Mouse (Mus musculus): ENCODE data around the gene Nin. TPM values are rescaled to one million over a fixed set of nuclear protein-coding genes. Genes with fewer than 3 reads are reported as not detected.
A peak's percentile ranks its signal among the peaks of the same experiment; 100 is the strongest.

Nin gene
- total and polyA plus RNA-seq, 3 experiments, result 48.4 to 49.1 TPM; not detected in 1

DNA sequence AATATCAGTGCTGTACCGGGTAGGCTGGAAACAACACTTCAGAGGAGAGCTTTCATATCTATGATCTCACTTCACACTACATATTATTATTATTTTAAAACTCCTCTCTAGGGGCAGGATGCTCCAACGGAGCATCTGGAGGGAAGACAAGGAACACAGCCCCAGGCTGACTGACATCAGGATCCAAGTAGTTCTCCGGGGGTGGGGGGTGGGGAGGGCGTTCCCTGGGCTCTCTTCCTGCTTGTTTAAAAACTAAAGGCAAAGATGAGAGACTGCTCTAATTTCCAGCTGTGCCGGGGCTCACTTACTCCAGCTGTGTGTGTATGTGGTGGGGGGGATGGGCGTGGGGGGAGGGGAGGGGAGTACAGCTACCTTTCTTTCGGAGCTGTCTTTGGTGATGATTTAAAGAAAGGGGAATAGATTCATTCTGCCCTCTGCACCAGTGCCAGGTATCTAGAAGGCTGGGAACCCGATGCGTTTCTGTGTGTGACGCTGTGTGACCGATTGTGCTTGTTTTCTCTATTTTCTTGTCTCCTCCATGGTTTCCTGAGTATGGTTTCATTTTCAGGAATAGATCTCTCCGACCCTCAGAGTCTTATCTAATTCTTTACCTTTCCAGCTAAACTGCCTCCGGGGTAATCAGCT lies 34.6 kb upstream of the Nin start:
- H3K27ac ChIP-seq (ENCODE audit: control insufficient read depth, low read depth, low read length), result no peak overlapping the region
- H3K27me3 ChIP-seq (ENCODE audit: control insufficient read depth in 1 of 2, insufficient read depth in 2 of 2, low read length in 2 of 2), result no peaks in the 10 kb centered on the region
- peak overlapping the region in 1 of 2 experiments; percentile 42; a peak in 2 of 4 replicates for H3K4me3 ChIP-seq (ENCODE audit: control insufficient read depth in 1 of 2, insufficient read depth in 1 of 2, low read depth in 2 of 2, low read length in 2 of 2)
- no peak overlapping the region for H3K9ac ChIP-seq (ENCODE audit: control insufficient read depth, low read depth, low read length, poor library complexity, severe bottlenecking)
- H3K79me2 ChIP-seq (ENCODE audit: control insufficient read depth, insufficient read depth, low read length, poor library complexity), result no peaks in the 10 kb centered on the region
- no peaks in the 10 kb centered on the region for H3K36me3 ChIP-seq (ENCODE audit: control insufficient read depth in 1 of 2, insufficient read depth in 2 of 2, low read length in 2 of 2)
- no peak for TF ChIP-seq POLR2AphosphoS5 (IDR thresholded peaks at IDR 0.05; ENCODE audit: borderline replicate concordance, low read depth, low read length)
- H3K4me1 ChIP-seq (ENCODE audit: control insufficient read depth in 1 of 2, insufficient read depth in 2 of 2, low read length in 2 of 2), result peaks cover 0 to 5% of the 10 kb centered on the region in 2 experiments; a peak in 2 of 4 replicates
- DNase-seq (ENCODE audit: low read depth, low spot score), result no peak
- no peaks in the 10 kb centered on the region for H3K9me3 ChIP-seq (replicated peaks; ENCODE audit: insufficient read depth, low read length)

- Histone ChIP-seq H3K4me1 (ENCODE audit: control insufficient read depth in 1 of 2, insufficient read depth in 2 of 2, low read length in 2 of 2) (peaks cover 6 to 17% of the 10 kb centered on the region in 2 experiments), H3K9ac (ENCODE audit: control insufficient read depth, low read depth, low read length, poor library complexity, severe bottlenecking) (no peak overlapping the region), H3K27ac (ENCODE audit: control insufficient read depth, low read depth, low read length) (no peak overlapping the region), H3K36me3 (ENCODE audit: control insufficient read depth in 1 of 2, insufficient read depth in 2 of 2, low read length in 2 of 2) (peaks cover 0 to 6% of the 10 kb centered on the region in 2 experiments; a peak in 2 of 4 replicates), H3K4me3 (ENCODE audit: control insufficient read depth in 1 of 2, insufficient read depth in 1 of 2, low read depth in 2 of 2, low read length in 2 of 2) (no peak overlapping the region), H3K79me2 (ENCODE audit: control insufficient read depth, insufficient read depth, low read length, poor library complexity) (no peaks in the 10 kb centered on the region), H3K27me3 (ENCODE audit: control insufficient read depth in 1 of 2, insufficient read depth in 2 of 2, low read length in 2 of 2) (no peaks in the 10 kb centered on the region), H3K9me3 (replicated peaks; ENCODE audit: insufficient read depth, low read length) (no peaks in the 10 kb centered on the region)
- DNase-seq (ENCODE audit: low read depth, low spot score), result no peak
- TF ChIP-seq NRF1 (IDR thresholded peaks at IDR 0.05; ENCODE audit: insufficient read depth, low read depth, low read length, poor library complexity, severe bottlenecking) (no peak), POLR2AphosphoS2 (IDR thresholded peaks at IDR 0.05; ENCODE audit: low read length) (no peak), EP300 (IDR thresholded peaks at IDR 0.05; ENCODE audit: low read depth in 1 of 2, low read length in 2 of 2) (no peak), SIN3A (IDR thresholded peaks at IDR 0.05; ENCODE audit: low read length) (no peak)
These were observed 32.1 kb upstream of the Nin start for GRCm38 (mm10) chr12:70145586-70145985.

- Histone ChIP-seq H3K4me3 (ENCODE audit: control insufficient read depth in 1 of 2, insufficient read depth in 1 of 2, low read depth in 2 of 2, low read length in 2 of 2) (peak overlapping the region in 1 of 2 experiments; percentile 14; a peak in 1 of 4 replicates), H3K4me1 (ENCODE audit: control insufficient read depth in 1 of 2, insufficient read depth in 2 of 2, low read length in 2 of 2) (peaks cover 10 to 22% of the 10 kb centered on the region in 2 experiments), H3K9me3 (replicated peaks; ENCODE audit: insufficient read depth, low read length) (no peaks in the 10 kb centered on the region), H3K9ac (ENCODE audit: control insufficient read depth, low read depth, low read length, poor library complexity, severe bottlenecking) (peak overlapping the region; percentile 27; the same call in 1 of the 2 replicates), H3K27me3 (ENCODE audit: control insufficient read depth in 1 of 2, insufficient read depth in 2 of 2, low read length in 2 of 2) (no peaks in the 10 kb centered on the region), H3K79me2 (ENCODE audit: control insufficient read depth, insufficient read depth, low read length, poor library complexity) (no peaks in the 10 kb centered on the region), H3K27ac (ENCODE audit: control insufficient read depth, low read depth, low read length) (no peak overlapping the region), H3K36me3 (ENCODE audit: control insufficient read depth in 1 of 2, insufficient read depth in 2 of 2, low read length in 2 of 2) (peaks cover 0 to 12% of the 10 kb centered on the region in 2 experiments; a peak in 2 of 4 replicates)
- DNase-seq (ENCODE audit: low read depth, low spot score), result peak; percentile 82
- TF ChIP-seq UBTF (IDR thresholded peaks at IDR 0.05; ENCODE audit: borderline replicate concordance, insufficient read depth, low read depth, low read length) (no peak), ZMIZ1 (IDR thresholded peaks at IDR 0.05; ENCODE audit: low read depth, low read length) (no peak), CHD1 (IDR thresholded peaks at IDR 0.05; ENCODE audit: low read depth, low read length) (no peak), RAD21 (IDR thresholded peaks at IDR 0.05; ENCODE audit: low read depth, low read length) (peak; percentile 93), ELF1 (IDR thresholded peaks at IDR 0.05; ENCODE audit: low read depth, low read length) (no peak), ZC3H11A (IDR thresholded peaks at IDR 0.05; ENCODE audit: low read depth, low read length) (peak; percentile 92), E2F4 (IDR thresholded peaks at IDR 0.05; ENCODE audit: borderline replicate concordance, low read depth, low read length) (no peak), JUND (IDR thresholded peaks at IDR 0.05; ENCODE audit: low read depth, low read length) (peak; percentile 82), KAT2A (conservative IDR thresholded peaks at IDR 0.05; ENCODE audit: low read depth, low read length) (no peak), POLR2A (IDR thresholded peaks at IDR 0.05; ENCODE audit: control insufficient read depth in 1 of 2, insufficient read depth in 1 of 2, low read depth in 1 of 2, low read length in 2 of 2, poor library complexity in 1 of 2) (no peak), POLR2AphosphoS2 (IDR thresholded peaks at IDR 0.05; ENCODE audit: low read length) (no peak), TBP (IDR thresholded peaks at IDR 0.05; ENCODE audit: low read depth, low read length) (no peak), MXI1 (IDR thresholded peaks at IDR 0.05; ENCODE audit: low read depth, low read length) (peak; percentile 56; the same call in 1 of the 2 replicates), HCFC1 (IDR thresholded peaks at IDR 0.05; ENCODE audit: low read depth, low read length) (no peak), GABPA (IDR thresholded peaks at IDR 0.05; ENCODE audit: low read depth, low read length) (no peak), TCF12 (IDR thresholded peaks at IDR 0.05; ENCODE audit: low read depth, low read length) (no peak), USF1 (IDR thresholded peaks at IDR 0.05; ENCODE audit: low read depth, low read length) (no peak), USF2 (IDR thresholded peaks at IDR 0.05; ENCODE audit: borderline replicate concordance in 1 of 2, insufficient read depth in 1 of 2, low read depth in 1 of 2, low read length in 2 of 2) (no peak)
These were observed 31.3 kb upstream of the Nin start for GRCm38 (mm10) chr12:70144637-70145448.

Data from MEL (cell line).